In genomic region chr4:135153260-135154088, GRCm38 (mm10) we compare ENCODE assay signal across 8 mouse cellular contexts. TPM values are rescaled to one million over a fixed set of nuclear protein-coding genes. Genes with fewer than 3 reads are reported as not detected.
DNase-seq lines count a peak whose midpoint lies in the region; ATAC-seq and TF ChIP-seq lines count a peak whose summit lies in the region.

No protein-coding gene starts in this region.

- no peak for ATAC-seq in lung, postnatal 0 days
- ATAC-seq in stomach, embryonic 15.5 days (ENCODE audit: insufficient read depth, low FRiP score, low read depth), result no peak

- H3K9me3 ChIP-seq in lung, postnatal 0 days (ENCODE audit: low read length), result no peaks in the 10 kb centered on the region
- no peaks in the 10 kb centered on the region for H3K9me3 ChIP-seq in stomach, embryonic 15.5 days

- no peaks in the 10 kb centered on the region for H3K4me1 ChIP-seq in kidney, adult 2 months (ENCODE audit: control insufficient read depth, insufficient read depth, low read length)
- no peaks in the 10 kb centered on the region for H3K4me1 ChIP-seq in lung, postnatal 0 days (ENCODE audit: insufficient read depth, low read depth, low read length)
- peaks cover 17% of the 10 kb centered on the region for H3K4me1 ChIP-seq in stomach, embryonic 15.5 days

- no peak overlapping the region for H3K9ac ChIP-seq in lung, postnatal 0 days (replicated peaks; ENCODE audit: low read depth)
- no peak overlapping the region for H3K9ac ChIP-seq in stomach, embryonic 15.5 days

- no peak for TF ChIP-seq EP300 in lung, postnatal 0 days (IDR thresholded peaks at IDR 0.05)

- no peaks in the 10 kb centered on the region for H3K36me3 ChIP-seq in kidney, adult 2 months (ENCODE audit: control insufficient read depth, insufficient read depth, low read length)
- no peaks in the 10 kb centered on the region for H3K36me3 ChIP-seq in lung, postnatal 0 days (ENCODE audit: insufficient read depth, low read length)
- H3K36me3 ChIP-seq in stomach, embryonic 15.5 days, result no peaks in the 10 kb centered on the region

- peak; percentile 17 for DNase-seq in kidney, adult 2 months
- no peak for DNase-seq in kidney, adult 8-10 months
- DNase-seq in R1 (ENCODE audit: low read depth, low spot score), result peak; percentile 64
- DNase-seq in heart, postnatal 14 days, result peak; percentile 17 to 32
- DNase-seq in lung, postnatal 0 days (ENCODE audit: low spot score), result no peak
- DNase-seq in layer of hippocampus, adult 2 months (ENCODE audit: low spot score in 2 of 2), result no peak
- DNase-seq in left cerebral cortex, postnatal 14 days (ENCODE audit: low spot score in 2 of 2), result no peak

- peaks cover 9% of the 10 kb centered on the region for H3K27me3 ChIP-seq in kidney, adult 2 months (replicated peaks; ENCODE audit: control insufficient read depth, insufficient read depth, low read length)
- H3K27me3 ChIP-seq in lung, postnatal 0 days (replicated peaks; ENCODE audit: insufficient read depth, low read length), result peaks cover 95% of the 10 kb centered on the region
- peaks cover 98% of the 10 kb centered on the region for H3K27me3 ChIP-seq in stomach, embryonic 15.5 days (replicated peaks)

- intact Hi-C loops in heart, postnatal 14 days (cut with DNase I), result loop anchor here (5.0 kb wide), 1 partner anchor 206 kb away; no protein-coding TSS in a partner anchor
- intact Hi-C loops in left cerebral cortex, postnatal 14 days (cut with DNase I), result loop anchor here (5.0 kb wide), 3 partner anchors 54 to 206 kb away; no protein-coding TSS in a partner anchor

- no peak for TF ChIP-seq POLR2A in kidney, adult 2 months (IDR thresholded peaks at IDR 0.05; ENCODE audit: low read depth, low read length)

- H3K4me3 ChIP-seq in kidney, adult 2 months (ENCODE audit: insufficient read depth, low read depth, low read length), result no peak overlapping the region
- peak overlapping the region; percentile 39; the same call in 1 of the 2 replicates for H3K4me3 ChIP-seq in lung, postnatal 0 days (ENCODE audit: low read depth, low read length)
- H3K4me3 ChIP-seq in stomach, embryonic 15.5 days (replicated peaks), result peak overlapping the region; percentile 40
- H3K4me3 ChIP-seq in layer of hippocampus, adult 2 months, result no peak overlapping the region

- H3K27ac ChIP-seq in kidney, adult 2 months (ENCODE audit: insufficient read depth, low read depth, low read length), result no peak overlapping the region
- no peak overlapping the region for H3K27ac ChIP-seq in lung, postnatal 0 days (ENCODE audit: low read length)
- H3K27ac ChIP-seq in stomach, embryonic 15.5 days, result no peak overlapping the region
- no peak overlapping the region for H3K27ac ChIP-seq in layer of hippocampus, adult 2 months

- WGBS in kidney, adult 2 months, result 4% methylated on average over 39 of the region's 39 CpGs
- 2% methylated on average over 38 of the region's 39 CpGs for WGBS in lung, postnatal 0 days
- 3% methylated on average over 39 of the region's 39 CpGs for WGBS in stomach, embryonic 15.5 days

- H3K4me2 ChIP-seq in lung, postnatal 0 days (replicated peaks; ENCODE audit: low read depth, low read length), result no peak overlapping the region
- H3K4me2 ChIP-seq in stomach, embryonic 15.5 days, result peak overlapping the region; percentile 77

- TF ChIP-seq CTCF in kidney, adult 2 months (conservative IDR thresholded peaks at IDR 0.05; ENCODE audit: insufficient read depth, insufficient read length, low read depth, low read length), result no peak
- TF ChIP-seq CTCF in lung, postnatal 0 days (IDR thresholded peaks at IDR 0.05), result no peak
- TF ChIP-seq CTCF in layer of hippocampus, adult 2 months (conservative IDR thresholded peaks at IDR 0.05), result no peak

RNA-seq across cellular contexts. Expression of gene Runx3, which starts 33.0 kb away (rescaled TPM):
- polyA plus RNA-seq in kidney, adult 2 months (2012; rRNA removed), result 0.65 and 1.4 TPM in 2 replicates
- 1 to 10 TPM in 1 of 2 experiments, under 1 TPM in 1; 0.72 to 2.4 TPM for total RNA-seq in heart, postnatal 14 days (2021)
- 0.13 and 0.18 TPM in 2 replicates for polyA plus RNA-seq in lung, postnatal 0 days (2015; fragmentation: Nextera tagmentation; extraction: Ambion mirVana)
- polyA plus RNA-seq in stomach, embryonic 15.5 days (2015; fragmentation: Nextera tagmentation; extraction: Ambion mirVana), result 0.21 and 0.26 TPM in 2 replicates
- not detected for total RNA-seq in layer of hippocampus, adult 2 months (2021)
- total RNA-seq in left cerebral cortex, postnatal 14 days (2021), result not detected

Comparison
In these comparisons a context has a peak if more than half of its experiments do, and no peak if none do; other contexts are left out.
1. DNase-seq: peak in kidney, adult 2 months (single experiment), R1 (single experiment) and heart, postnatal 14 days (2 of 2); none in kidney, adult 8-10 months (0 of 2), lung, postnatal 0 days (single experiment), layer of hippocampus, adult 2 months (0 of 2) and left cerebral cortex, postnatal 14 days (0 of 2).
2. H3K4me3 ChIP-seq: peak in lung, postnatal 0 days (single experiment) and stomach, embryonic 15.5 days (single experiment); none in kidney, adult 2 months (single experiment) and layer of hippocampus, adult 2 months (single experiment).